Mouse (Mus musculus): ENCODE measurements around the gene Olfr169. TPM values are rescaled to one million over a fixed set of nuclear protein-coding genes. Genes with fewer than 3 reads are reported as not detected.
"Not testable (repeated sequence)": the region's sequence is repeated elsewhere in the genome, so short reads cannot be mapped to it uniquely, and the experiment has no call there.

Gene Olfr169
- polyA plus RNA-seq (2015; fragmentation: Nextera tagmentation; extraction: Ambion mirVana), result not detected in 2 replicates

DNA sequence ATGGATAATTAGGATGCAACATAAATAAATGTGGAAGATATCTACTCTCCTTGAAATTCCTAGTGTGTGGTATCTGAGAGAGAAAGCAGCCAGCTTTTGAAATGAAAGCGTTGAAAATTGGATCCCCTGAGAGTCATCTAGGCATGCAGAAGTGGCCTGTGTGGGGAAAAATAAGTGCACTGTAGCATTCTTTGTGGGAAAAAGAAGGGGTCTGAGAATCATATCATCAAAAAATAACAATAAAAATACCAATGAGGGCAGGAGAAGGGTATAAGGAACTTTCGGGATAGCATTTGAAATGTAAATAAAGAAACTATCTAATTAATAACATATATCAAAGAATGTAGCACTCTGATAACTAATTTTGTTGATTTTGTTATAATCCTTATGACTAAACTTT is at the start of gene Olfr169:
Gene Olfr169, minus strand, starts transcription at position 101 of the 400 bp plus-strand sequence.
- not testable (repeated sequence) for H3K36me3 ChIP-seq; DNase-seq; H3K4me1 ChIP-seq (replicated peaks); H3K4me2 ChIP-seq; H3K4me3 ChIP-seq (replicated peaks); ATAC-seq (ENCODE audit: low read depth); H3K27ac ChIP-seq; H3K9me3 ChIP-seq (replicated peaks); H3K27me3 ChIP-seq; H3K9ac ChIP-seq
- WGBS (ENCODE audit: insufficient replicate concordance), result 70% methylated on average over 2 of the region's 2 CpGs

GRCm38 (mm10) chr16:19611782-19612181 is 40.2 kb upstream of the Olfr169 start, which contains the start of gene Olfr170:
TSS of gene Olfr170 (minus strand) at chr16:19611882.
- not testable (repeated sequence) for H3K27ac ChIP-seq; DNase-seq; H3K4me1 ChIP-seq (replicated peaks); H3K36me3 ChIP-seq; H3K27me3 ChIP-seq; H3K4me2 ChIP-seq; H3K9ac ChIP-seq; H3K4me3 ChIP-seq (replicated peaks); ATAC-seq (ENCODE audit: low read depth); H3K9me3 ChIP-seq (replicated peaks)
- 67% methylated on average over 2 of the region's 2 CpGs for WGBS (ENCODE audit: insufficient replicate concordance)

DNA sequence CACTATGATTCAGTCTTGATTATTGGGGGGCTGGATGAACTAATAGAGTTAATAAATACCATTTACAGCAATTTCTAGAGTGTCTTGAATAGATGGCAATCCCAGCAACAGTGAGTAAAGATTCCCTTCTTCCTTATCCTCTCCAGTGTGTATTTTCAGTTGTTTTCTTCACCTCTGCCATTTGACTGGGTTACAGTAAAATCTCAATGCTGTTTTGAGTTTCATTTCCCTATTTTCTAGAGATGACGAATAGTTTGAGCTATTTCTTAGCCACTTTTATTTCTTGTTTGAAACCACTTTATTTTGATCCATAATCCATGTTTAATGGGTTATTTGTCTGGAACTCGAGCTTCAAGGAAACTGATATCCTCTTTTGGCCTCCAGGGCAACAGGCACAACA is 31.6 kb upstream of the Olfr169 start:
- H3K4me1 ChIP-seq (replicated peaks), result no peaks in the 10 kb centered on the region
- H3K9me3 ChIP-seq (replicated peaks), result no peaks in the 10 kb centered on the region
- no peak overlapping the region for H3K4me3 ChIP-seq (replicated peaks)
- H3K4me2 ChIP-seq, result no peak overlapping the region
- H3K36me3 ChIP-seq, result no peaks in the 10 kb centered on the region
- no peak overlapping the region for H3K27ac ChIP-seq
- ATAC-seq (ENCODE audit: low read depth), result no peak
- no peak overlapping the region for H3K9ac ChIP-seq
- H3K27me3 ChIP-seq, result no peaks in the 10 kb centered on the region
- no peak for DNase-seq
- 33% methylated on average over 2 of the region's 2 CpGs for WGBS (ENCODE audit: insufficient replicate concordance)

DNA sequence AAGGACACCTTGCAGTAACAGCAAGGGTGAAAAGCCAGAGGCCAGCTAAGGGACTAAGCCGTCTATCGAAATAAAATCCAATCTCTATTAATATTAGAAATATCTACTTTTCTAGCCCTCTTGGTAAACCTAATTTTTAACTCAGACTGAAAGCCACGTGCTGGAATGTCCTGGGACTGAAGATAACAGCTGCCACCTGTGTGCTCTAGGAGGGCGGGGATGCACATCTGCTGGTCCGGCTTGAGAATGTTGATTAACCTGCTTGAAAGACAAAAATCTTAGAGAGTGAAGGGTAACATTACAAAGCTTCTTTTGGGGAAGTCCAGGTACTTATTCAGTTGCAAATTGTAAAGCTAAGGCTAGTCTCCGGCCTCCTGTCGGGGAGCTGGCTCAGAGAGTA is 18.2 kb downstream of the Olfr169 start:
- H3K4me3 ChIP-seq (replicated peaks); H3K36me3 ChIP-seq; ATAC-seq (ENCODE audit: low read depth); H3K4me2 ChIP-seq; H3K4me1 ChIP-seq (replicated peaks); H3K27ac ChIP-seq; H3K9me3 ChIP-seq (replicated peaks); H3K27me3 ChIP-seq; DNase-seq; H3K9ac ChIP-seq: not testable (repeated sequence)
- WGBS (ENCODE audit: insufficient replicate concordance), result 71% methylated on average over 7 of the region's 7 CpGs

DNA sequence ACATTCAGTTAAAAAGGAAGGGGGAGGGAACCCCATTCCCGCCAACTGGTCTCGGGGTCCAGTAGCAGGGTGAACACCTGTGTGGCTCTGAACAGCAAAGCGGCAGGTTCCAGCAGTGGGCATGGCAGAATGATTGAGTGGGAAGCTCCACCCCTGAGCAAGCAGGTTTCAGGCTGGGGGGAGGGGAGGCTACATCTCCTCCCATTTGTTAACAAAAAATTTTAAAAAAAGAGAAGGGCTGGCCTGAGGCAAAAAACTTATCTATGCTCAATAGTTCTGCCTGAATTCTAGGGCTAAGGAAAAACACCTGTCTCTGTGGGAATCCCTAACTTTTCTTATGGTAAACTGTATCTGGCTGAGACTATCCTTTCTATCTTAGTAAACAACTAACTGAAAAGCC is 19.4 kb downstream of the Olfr169 start:
- not testable (repeated sequence) for H3K4me2 ChIP-seq; H3K4me3 ChIP-seq (replicated peaks); H3K27ac ChIP-seq; H3K4me1 ChIP-seq (replicated peaks); ATAC-seq (ENCODE audit: low read depth); H3K36me3 ChIP-seq; DNase-seq; H3K9me3 ChIP-seq (replicated peaks); H3K9ac ChIP-seq; H3K27me3 ChIP-seq
- WGBS (ENCODE audit: insufficient replicate concordance), result 65% methylated on average over 3 of the region's 3 CpGs

DNA sequence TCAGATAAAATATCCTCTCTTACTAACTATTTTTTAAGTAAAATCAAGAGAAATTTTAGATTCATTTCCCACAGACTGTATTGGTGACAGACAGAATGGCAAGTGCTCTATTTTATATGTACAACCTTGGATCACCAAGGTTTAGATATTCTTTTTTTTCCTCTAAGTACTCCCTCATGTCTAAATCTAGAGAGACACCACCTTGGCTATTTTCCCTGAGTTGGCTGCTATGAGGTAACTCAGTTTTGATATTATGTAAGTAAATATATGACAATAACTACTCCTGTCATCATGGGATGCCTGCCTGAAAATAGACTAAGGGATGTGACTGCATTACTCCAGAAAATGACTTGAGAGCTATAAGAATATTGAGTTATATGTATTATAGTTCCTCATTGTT is 36.2 kb downstream of the Olfr169 start, which contains the start of gene Olfr168:
Gene Olfr168, minus strand, starts transcription at position 101 of the 400 bp plus-strand sequence.
- Histone ChIP-seq H3K9ac (no peak within 1 kb of the TSS), H3K4me3 (replicated peaks) (no peak within 1 kb of the TSS), H3K27me3 (no peaks in the 10 kb centered on the region), H3K4me2 (no peak within 1 kb of the TSS), H3K4me1 (replicated peaks) (no peaks in the 10 kb centered on the region), H3K36me3 (no peaks in the 10 kb centered on the region), H3K27ac (no peak within 1 kb of the TSS), H3K9me3 (replicated peaks) (0 out of 2 replicates have a peak, but pooled peaks cover 3% of the 10 kb centered on the region)
- ATAC-seq (ENCODE audit: low read depth) (no peak), DNase-seq (no peak)

- 34% methylated on average over 2 of the region's 2 CpGs for WGBS (ENCODE audit: insufficient replicate concordance)
- H3K36me3 ChIP-seq, result no peaks in the 10 kb centered on the region
- H3K4me3 ChIP-seq (replicated peaks), result no peak within 1 kb of the TSS
- no peak within 1 kb of the TSS for H3K9ac ChIP-seq
- H3K27ac ChIP-seq, result no peak within 1 kb of the TSS
- no peaks in the 10 kb centered on the region for H3K4me1 ChIP-seq (replicated peaks)
- DNase-seq (no peak), ATAC-seq (ENCODE audit: low read depth) (no peak)
- no peak within 1 kb of the TSS for H3K4me2 ChIP-seq
- no peaks in the 10 kb centered on the region for H3K9me3 ChIP-seq (replicated peaks)
- no peaks in the 10 kb centered on the region for H3K27me3 ChIP-seq
Observed at GRCm38 (mm10) chr16:19522166-19522565, 49.4 kb downstream of the Olfr169 start, which contains the start of gene Olfr167. TSS of gene Olfr167 (minus strand) at chr16:19522266.

Other genes with a start within 250 kb of the Olfr169 start
- gene Olfr165, start 148.7 kb downstream of the Olfr169 start, polyA plus RNA-seq (2015; fragmentation: Nextera tagmentation; extraction: Ambion mirVana), result not detected in 2 replicates
- not detected in 2 replicates for gene Olfr166, start 88.1 kb downstream of the Olfr169 start, polyA plus RNA-seq (2015; fragmentation: Nextera tagmentation; extraction: Ambion mirVana)
- not detected in 2 replicates for gene Olfr167, start 49.5 kb downstream of the Olfr169 start, polyA plus RNA-seq (2015; fragmentation: Nextera tagmentation; extraction: Ambion mirVana)
- gene Olfr168, start 36.3 kb downstream of the Olfr169 start, polyA plus RNA-seq (2015; fragmentation: Nextera tagmentation; extraction: Ambion mirVana), result not detected in 2 replicates
- gene Olfr170, start 40.1 kb upstream of the Olfr169 start, polyA plus RNA-seq (2015; fragmentation: Nextera tagmentation; extraction: Ambion mirVana), result not detected in 2 replicates
- gene Olfr171, start 58.1 kb upstream of the Olfr169 start, polyA plus RNA-seq (2015; fragmentation: Nextera tagmentation; extraction: Ambion mirVana), result not detected in 2 replicates
- gene Lamp3, start 134.6 kb upstream of the Olfr169 start, polyA plus RNA-seq (2015; fragmentation: Nextera tagmentation; extraction: Ambion mirVana), result 0.03 and 0.07 TPM in 2 replicates
- gene B3gnt5, start 188.4 kb upstream of the Olfr169 start, polyA plus RNA-seq (2015; fragmentation: Nextera tagmentation; extraction: Ambion mirVana), result 0.75 and 1.4 TPM in 2 replicates

Measured in liver, embryonic 13.5 days (tissue).